Mouse (Mus musculus) heart, adult 18-20 months (tissue): ENCODE data around the gene Angel2. TPM values are rescaled to one million over a fixed set of nuclear protein-coding genes. Genes with fewer than 3 reads are reported as not detected.
A peak's percentile ranks its signal among the peaks of the same experiment; 100 is the strongest.

Experiments
- DNase-seq, 2 experiments: peaks; one replicate each; pipeline ENCODE4 v3.0.0; 2021 to 2022; ENCODE audit warnings: mixed read lengths in 1 of 2
- total RNA-seq, 2 experiments: library from RNA; stranded (reverse); gene quantifications; 2 replicates each; pipeline ENCODE4 v1.2.3; 2021

Angel2 gene
- total RNA-seq, 2 experiments from 2014 or later, result 23.2 to 28.2 TPM

- DNase-seq, result peak; percentile 48 to 73
Measured at GRCm38 (mm10) chr1:190929010-190929695, 4.2 kb downstream of the Angel2 start.

- no peak for DNase-seq
Measured at GRCm38 (mm10) chr1:190930181-190930580, 5.3 kb downstream of the Angel2 start.

GRCm38 (mm10) chr1:190939803-190940202 is 14.9 kb downstream of the Angel2 start:
- no peak for DNase-seq

- peak; percentile 73 to 90 for DNase-seq
Measured at GRCm38 (mm10) chr1:190944109-190944760, 19.3 kb downstream of the Angel2 start.

- no peak for DNase-seq
Measured at GRCm38 (mm10) chr1:190947986-190948385, 23.1 kb downstream of the Angel2 start.

- no peak for DNase-seq
Measured at GRCm38 (mm10) chr1:190948439-190948838, 23.5 kb downstream of the Angel2 start.

GRCm38 (mm10) chr1:190948846-190949245 is 23.9 kb downstream of the Angel2 start:
- no peak for DNase-seq

GRCm38 (mm10) chr1:190951014-190951413 is 26.1 kb downstream of the Angel2 start:
- no peak for DNase-seq

- DNase-seq, result no peak
Measured at GRCm38 (mm10) chr1:190953009-190953408, 28.1 kb downstream of the Angel2 start.

- no peak for DNase-seq
Measured at GRCm38 (mm10) chr1:190958821-190959220, 33.9 kb downstream of the Angel2 start.

GRCm38 (mm10) chr1:190962760-190963159 is 37.8 kb downstream of the Angel2 start:
- DNase-seq, result no peak

GRCm38 (mm10) chr1:190964992-190965780 is 40.3 kb downstream of the Angel2 start:
- peak; percentile 14 to 26 for DNase-seq

GRCm38 (mm10) chr1:190968010-190968409 is 43.1 kb downstream of the Angel2 start:
- DNase-seq, result no peak

- DNase-seq, result peak; percentile 46 to 52
Measured at GRCm38 (mm10) chr1:190971708-190972610, 47.0 kb downstream of the Angel2 start.

GRCm38 (mm10) chr1:190972612-190973192 is 47.8 kb downstream of the Angel2 start:
- peak; percentile 57 to 69 for DNase-seq

- no peak for DNase-seq
Measured at GRCm38 (mm10) chr1:190974191-190974590, 49.3 kb downstream of the Angel2 start.

GRCm38 (mm10) chr1:190974833-190975232 is 49.9 kb downstream of the Angel2 start:
- DNase-seq, result no peak

- DNase-seq, result no peak
Measured at GRCm38 (mm10) chr1:190976887-190977573, 52.1 kb downstream of the Angel2 start.

GRCm38 (mm10) chr1:190978001-190978400 is 53.1 kb downstream of the Angel2 start:
- DNase-seq, result no peak

GRCm38 (mm10) chr1:190978511-190979073 is 53.7 kb downstream of the Angel2 start:
- peak in 1 of 2 experiments; percentile 37 for DNase-seq
